In the genomic region with DNA sequence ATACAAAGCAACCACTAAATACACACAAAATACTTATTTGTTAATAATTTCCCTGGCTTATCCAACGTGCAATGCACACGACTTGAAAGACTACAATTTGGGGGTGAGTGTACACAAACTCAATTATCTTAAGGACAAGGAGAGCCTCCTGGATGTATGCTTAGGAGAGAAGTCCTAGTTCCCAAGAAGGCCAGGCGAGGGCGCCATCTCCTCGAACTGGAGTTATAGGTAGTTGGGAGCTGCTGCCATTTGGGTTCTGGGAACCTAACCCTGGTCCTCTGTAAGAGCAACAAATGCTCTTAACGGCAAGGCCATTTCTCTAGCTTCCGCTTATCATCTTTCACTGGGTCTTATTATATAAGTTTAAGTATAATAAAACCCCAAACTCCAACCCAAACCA, we compare ENCODE assay signal across 10 mouse cellular contexts. TPM values are rescaled to one million over a fixed set of nuclear protein-coding genes. Genes with fewer than 3 reads are reported as not detected.
DNase-seq lines count a peak whose midpoint lies in the region; ATAC-seq and TF ChIP-seq lines count a peak whose summit lies in the region.
"Had no signal": no experiment of that assay in that cellular context is flagged by ENCODE, and none has a peak within 500 bp of the region (broad histone marks: within the 10 kb centered on the region; RNA-seq: fewer than 3 reads in every experiment).

No protein-coding gene starts in this region.

- H3K4me2 ChIP-seq in midbrain, postnatal 0 days (ENCODE audit: low read depth, low read length, poor library complexity, severe bottlenecking): no peak overlapping the region
- no peak overlapping the region for H3K4me2 ChIP-seq in midbrain, embryonic 13.5 days (replicated peaks)
- no peak overlapping the region for H3K4me2 ChIP-seq in liver, postnatal 0 days (ENCODE audit: low read depth, low read length)

- H3K27ac ChIP-seq in heart, embryonic 10.5 days: 0 out of 2 replicates have a peak overlapping the region, but pooled peaks have one; percentile 36
- no peak overlapping the region for H3K27ac ChIP-seq in midbrain, postnatal 0 days (ENCODE audit: low read depth, low read length)
- no peak overlapping the region for H3K27ac ChIP-seq in midbrain, embryonic 13.5 days
- no peak overlapping the region for H3K27ac ChIP-seq in liver, postnatal 0 days (ENCODE audit: low read depth)

- no peaks in the 10 kb centered on the region for H3K9me3 ChIP-seq in heart, embryonic 10.5 days
- H3K9me3 ChIP-seq in midbrain, postnatal 0 days (ENCODE audit: low read length): no peaks in the 10 kb centered on the region
- no peaks in the 10 kb centered on the region for H3K9me3 ChIP-seq in midbrain, embryonic 13.5 days
- no peaks in the 10 kb centered on the region for H3K9me3 ChIP-seq in liver, postnatal 0 days (ENCODE audit: low read length)
- H3K9me3 ChIP-seq: hindbrain, embryonic 15.5 days had no signal

- H3K36me3 ChIP-seq in heart, embryonic 10.5 days: no peaks in the 10 kb centered on the region
- H3K36me3 ChIP-seq in midbrain, postnatal 0 days (ENCODE audit: insufficient read depth, low read length): no peaks in the 10 kb centered on the region
- H3K36me3 ChIP-seq in midbrain, embryonic 13.5 days: no peaks in the 10 kb centered on the region
- no peaks in the 10 kb centered on the region for H3K36me3 ChIP-seq in liver, postnatal 0 days (replicated peaks; ENCODE audit: insufficient read depth, low read length)
- H3K36me3 ChIP-seq: hindbrain, embryonic 15.5 days had no signal

- no peak overlapping the region for H3K4me3 ChIP-seq in heart, embryonic 10.5 days
- no peak overlapping the region for H3K4me3 ChIP-seq in midbrain, postnatal 0 days (ENCODE audit: low read depth, low read length)
- H3K4me3 ChIP-seq in midbrain, embryonic 13.5 days (replicated peaks): no peak overlapping the region
- no peak overlapping the region for H3K4me3 ChIP-seq in liver, postnatal 0 days (ENCODE audit: low read depth, low read length)

- DNase-seq in heart, embryonic 10.5 days (ENCODE audit: low spot score): no peak
- no peak for DNase-seq in heart, postnatal 25 days (ENCODE audit: low spot score)
- no peak for DNase-seq in midbrain, postnatal 0 days (ENCODE audit: low spot score)
- peak; percentile 53 for DNase-seq in c-Kit-positive CD71-positive TER-119-positive erythroid progenitor cells, embryonic 14.5 days (ENCODE audit: low spot score)
- DNase-seq in liver, postnatal 0 days: peak; percentile 58
- DNase-seq in thymus, postnatal 25 days: peak; percentile 38
- DNase-seq in urinary bladder, adult 2 months (ENCODE audit: low spot score): no peak

- peak; percentile 49 for TF ChIP-seq CTCF in midbrain, postnatal 0 days (IDR thresholded peaks at IDR 0.05)
- TF ChIP-seq CTCF in liver, postnatal 0 days (IDR thresholded peaks at IDR 0.05; ENCODE audit: low read depth): peak; percentile 57

- no peak overlapping the region for H3K9ac ChIP-seq in midbrain, postnatal 0 days (replicated peaks; ENCODE audit: low read length, poor library complexity, severe bottlenecking)
- H3K9ac ChIP-seq in midbrain, embryonic 13.5 days (replicated peaks): no peak overlapping the region
- H3K9ac ChIP-seq in liver, postnatal 0 days (replicated peaks): no peak overlapping the region

- no peak for TF ChIP-seq EP300 in liver, postnatal 0 days (IDR thresholded peaks at IDR 0.05; ENCODE audit: low read depth)

- WGBS in heart, embryonic 10.5 days: 44% methylated on average over 7 of the region's 7 CpGs
- WGBS in midbrain, postnatal 0 days: 56% methylated on average over 7 of the region's 7 CpGs
- WGBS in midbrain, embryonic 13.5 days: 56% methylated on average over 7 of the region's 7 CpGs
- 62% methylated on average over 7 of the region's 7 CpGs for WGBS in liver, postnatal 0 days (ENCODE audit: insufficient replicate concordance)

- H3K27me3 ChIP-seq in heart, embryonic 10.5 days (ENCODE audit: insufficient read depth, poor library complexity, severe bottlenecking): no peaks in the 10 kb centered on the region
- no peaks in the 10 kb centered on the region for H3K27me3 ChIP-seq in midbrain, postnatal 0 days (ENCODE audit: insufficient read depth, low read length)
- no peaks in the 10 kb centered on the region for H3K27me3 ChIP-seq in midbrain, embryonic 13.5 days
- H3K27me3 ChIP-seq in liver, postnatal 0 days (ENCODE audit: insufficient read depth, low read length): no peaks in the 10 kb centered on the region
- H3K27me3 ChIP-seq: hindbrain, embryonic 15.5 days had no signal

- H3K4me1 ChIP-seq in heart, embryonic 10.5 days: peaks cover 27% of the 10 kb centered on the region
- H3K4me1 ChIP-seq in midbrain, postnatal 0 days (ENCODE audit: insufficient read depth, low read length): peaks cover 4% of the 10 kb centered on the region; the same call in 1 of the 2 replicates
- H3K4me1 ChIP-seq in midbrain, embryonic 13.5 days (replicated peaks): peaks cover 29% of the 10 kb centered on the region
- peaks cover 12% of the 10 kb centered on the region for H3K4me1 ChIP-seq in liver, postnatal 0 days (ENCODE audit: insufficient read depth)

- ATAC-seq in midbrain, postnatal 0 days (ENCODE audit: low FRiP score): no peak
- ATAC-seq in midbrain, embryonic 13.5 days: no peak
- no peak for ATAC-seq in liver, postnatal 0 days

- intact Hi-C loops in heart, postnatal 25 days (cut with DNase I): loop anchor here (5.0 kb wide), 1 partner anchor 203 kb away; the partner anchor contains the start of genes Ddx31 and Gtf3c4

RNA-seq across cellular contexts. Expression of gene Tsc1, which starts 1.2 kb away (rescaled TPM):
- 17.8 and 23.8 TPM in 2 replicates for polyA plus RNA-seq in heart, embryonic 10.5 days (2016; fragmentation: Nextera tagmentation; extraction: Ambion mirVana)
- total RNA-seq in heart, postnatal 25 days (2021): 10 to 100 TPM; 23.5 to 24.7 TPM
- total RNA-seq in midbrain, postnatal 0 days (2014; rRNA removed): 41.3 and 42.9 TPM in 2 replicates
- 19.5 and 22.9 TPM in 2 replicates for polyA plus RNA-seq in midbrain, postnatal 0 days (2015; fragmentation: Nextera tagmentation; extraction: Ambion mirVana)
- 37.1 and 38.4 TPM in 2 replicates for polyA plus RNA-seq in midbrain, embryonic 13.5 days (2015; fragmentation: Nextera tagmentation; extraction: Ambion mirVana)
- polyA plus RNA-seq in liver, postnatal 0 days (2015; fragmentation: Nextera tagmentation; extraction: Ambion mirVana): 3.7 TPM in 2 replicates
- 11.3 and 13.6 TPM in 2 replicates for polyA plus RNA-seq in urinary bladder, adult 2 months (2012; rRNA removed)

RNA-seq across cellular contexts. Expression of gene Gfi1b, which starts 18.0 kb away (rescaled TPM):
- polyA plus RNA-seq in heart, embryonic 10.5 days (2016; fragmentation: Nextera tagmentation; extraction: Ambion mirVana): 11.0 and 12.2 TPM in 2 replicates
- not detected for total RNA-seq in heart, postnatal 25 days (2021)
- not detected in 2 replicates for total RNA-seq in midbrain, postnatal 0 days (2014; rRNA removed)
- polyA plus RNA-seq in midbrain, postnatal 0 days (2015; fragmentation: Nextera tagmentation; extraction: Ambion mirVana): not detected in 2 replicates
- 0.43 and 0.67 TPM in 2 replicates for polyA plus RNA-seq in midbrain, embryonic 13.5 days (2015; fragmentation: Nextera tagmentation; extraction: Ambion mirVana)
- polyA plus RNA-seq in liver, postnatal 0 days (2015; fragmentation: Nextera tagmentation; extraction: Ambion mirVana): 48.9 and 52.2 TPM in 2 replicates
- 0.10 and 0.16 TPM in 2 replicates for polyA plus RNA-seq in urinary bladder, adult 2 months (2012; rRNA removed)

RNA-seq across cellular contexts. Expression of gene Gtf3c5, which starts 56.2 kb away (rescaled TPM):
- 37.0 and 45.2 TPM in 2 replicates for polyA plus RNA-seq in heart, embryonic 10.5 days (2016; fragmentation: Nextera tagmentation; extraction: Ambion mirVana)
- total RNA-seq in heart, postnatal 25 days (2021): 10 to 100 TPM; 11.5 to 11.6 TPM
- total RNA-seq in midbrain, postnatal 0 days (2014; rRNA removed): 23.3 and 26.7 TPM in 2 replicates
- 29.3 and 33.5 TPM in 2 replicates for polyA plus RNA-seq in midbrain, postnatal 0 days (2015; fragmentation: Nextera tagmentation; extraction: Ambion mirVana)
- polyA plus RNA-seq in midbrain, embryonic 13.5 days (2015; fragmentation: Nextera tagmentation; extraction: Ambion mirVana): 51.0 and 51.6 TPM in 2 replicates
- 4.5 and 5.8 TPM in 2 replicates for polyA plus RNA-seq in liver, postnatal 0 days (2015; fragmentation: Nextera tagmentation; extraction: Ambion mirVana)
- polyA plus RNA-seq in urinary bladder, adult 2 months (2012; rRNA removed): 21.3 and 21.7 TPM in 2 replicates

RNA-seq across cellular contexts. Expression of gene Spaca9, which starts 59.7 kb away (rescaled TPM):
- 3.2 and 4.7 TPM in 2 replicates for polyA plus RNA-seq in heart, embryonic 10.5 days (2016; fragmentation: Nextera tagmentation; extraction: Ambion mirVana)
- total RNA-seq in heart, postnatal 25 days (2021): under 1 TPM in 1 of 2 experiments, not detected in 1; 0.52 TPM
- not detected in 2 replicates for total RNA-seq in midbrain, postnatal 0 days (2014; rRNA removed)
- polyA plus RNA-seq in midbrain, postnatal 0 days (2015; fragmentation: Nextera tagmentation; extraction: Ambion mirVana): 2.5 and 2.7 TPM in 2 replicates
- polyA plus RNA-seq in midbrain, embryonic 13.5 days (2015; fragmentation: Nextera tagmentation; extraction: Ambion mirVana): 1.1 and 1.6 TPM in 2 replicates
- polyA plus RNA-seq in liver, postnatal 0 days (2015; fragmentation: Nextera tagmentation; extraction: Ambion mirVana): 2.1 and 2.5 TPM in 2 replicates
- 1.4 and 1.8 TPM in 2 replicates for polyA plus RNA-seq in urinary bladder, adult 2 months (2012; rRNA removed)
- total RNA-seq: neutrophil, adult 5-6 weeks had no signal

Comparison
In these comparisons a context has a peak if more than half of its experiments do, and no peak if none do; other contexts are left out.
1. DNase-seq: peak in c-Kit-positive CD71-positive TER-119-positive erythroid progenitor cells, embryonic 14.5 days (single experiment), liver, postnatal 0 days (single experiment) and thymus, postnatal 25 days (single experiment); none in heart, embryonic 10.5 days (single experiment), heart, postnatal 25 days (single experiment), midbrain, postnatal 0 days (single experiment) and urinary bladder, adult 2 months (single experiment).